Mouse (Mus musculus) liver, embryonic 14.5 days (tissue): ENCODE measurements around the gene Atg13.

Source experiments
- CTCF ChIP-seq: IDR thresholded peaks from 2 replicates; pipeline ENCODE4 v1.5.1; 2016; ENCODE audit warnings: antibody characterized with exemption, low read depth, control low read depth
- EP300 ChIP-seq: IDR thresholded peaks from 2 replicates; pipeline ENCODE4 v1.6.1; 2016; ENCODE audit warnings: antibody characterized with exemption, low read depth

- no peak for TF ChIP-seq CTCF
- no peak for TF ChIP-seq EP300
Measured at GRCm38 (mm10) chr2:91735221-91735620, 24.8 kb upstream of the Atg13 start.
